Mouse (Mus musculus) bone marrow, adult 2 months (tissue): ENCODE measurements around the gene Ugt1a8.

Experiments
- CTCF ChIP-seq: fragments of 200-500 bp; IDR thresholded peaks from 2 replicates; pipeline ENCODE4 v1.5.1; 2011; ENCODE audit warnings: low read length, control low read depth; ENCODE audit not compliant: control insufficient read depth, insufficient read depth
- POLR2A ChIP-seq: fragments of 200-500 bp; IDR thresholded peaks from 2 replicates; pipeline ENCODE4 v1.6.1; 2011; ENCODE audit warnings: low read depth, mild to moderate bottlenecking, control low read depth, low read length, borderline replicate concordance; ENCODE audit not compliant: control insufficient read depth

DNA sequence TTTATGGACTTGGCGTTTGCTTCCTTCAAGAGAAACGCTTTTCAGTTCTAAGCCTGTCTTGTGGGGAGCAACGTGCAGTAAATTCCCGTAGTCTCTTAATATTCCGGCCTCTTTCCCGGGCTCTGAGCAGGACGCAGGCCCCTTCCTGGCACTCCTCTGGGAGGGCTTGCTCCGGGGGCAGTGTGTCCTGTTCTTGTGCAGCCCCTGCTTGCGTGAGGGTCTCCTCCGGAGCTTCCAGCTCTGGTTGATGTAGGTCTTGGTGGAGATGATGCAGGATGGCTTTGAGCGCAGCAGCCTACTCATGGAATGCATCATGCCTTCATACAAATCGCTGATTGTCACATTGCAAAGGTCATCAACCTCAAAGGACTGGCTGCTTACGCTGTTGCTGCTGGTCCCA lies 178.5 kb downstream of the Ugt1a8 start:
- TF ChIP-seq POLR2A (no peak), CTCF (no peak)
